Mouse (Mus musculus) intestine, embryonic 16.5 days (tissue): ENCODE results near the gene Tmem159. TPM values are rescaled to one million over a fixed set of nuclear protein-coding genes. Genes with fewer than 3 reads are reported as not detected.

Source experiments
- ATAC-seq: fragments of 200-750 bp; cut with Nextera tagmentation; 2 replicates; pipeline ENCODE4 v1.8.0; 2017; ENCODE audit warnings: moderate TSS enrichment, moderate library complexity
- H3K27ac ChIP-seq: fragments of 300-500 bp; sonication (generic); 2 replicates; pipeline ENCODE4 v1.5.1; 2014; ENCODE audit warnings: mild to moderate bottlenecking, low read length
- H3K27me3 ChIP-seq: fragments of 300-500 bp; sonication (generic); replicated peaks from 2 replicates; pipeline ENCODE4 v1.6.1; 2014; ENCODE audit warnings: low read length, control low read depth, mixed read lengths; ENCODE audit not compliant: control insufficient read depth, insufficient read depth
- H3K36me3 ChIP-seq: fragments of 300-500 bp; sonication (generic); 2 replicates; pipeline ENCODE4 v1.6.1; 2014; ENCODE audit warnings: low read length, control low read depth; ENCODE audit not compliant: control insufficient read depth, insufficient read depth
- H3K4me1 ChIP-seq: fragments of 300-500 bp; sonication (generic); 2 replicates; pipeline ENCODE4 v1.6.1; 2014; ENCODE audit warnings: low read length, control low read depth, mixed read lengths; ENCODE audit not compliant: control insufficient read depth, insufficient read depth
- H3K4me2 ChIP-seq: fragments of 300-500 bp; sonication (generic); 2 replicates; pipeline ENCODE4 v1.6.1; 2014; ENCODE audit warnings: low read depth, low read length, control low read depth
- H3K4me3 ChIP-seq: fragments of 300-500 bp; sonication (generic); 2 replicates; pipeline ENCODE4 v1.5.1; 2014; ENCODE audit warnings: mild to moderate bottlenecking, low read length
- H3K9ac ChIP-seq: fragments of 300-500 bp; sonication (generic); 2 replicates; pipeline ENCODE4 v1.6.1; 2014; ENCODE audit warnings: low read depth, low read length
- H3K9me3 ChIP-seq: fragments of 300-500 bp; sonication (generic); 2 replicates; pipeline ENCODE4 v1.6.1; 2016; ENCODE audit warnings: low read length, control low read depth; ENCODE audit not compliant: control insufficient read depth
- WGBS: fragments of 180-500 bp; shearing (Covaris S2); extraction: QIAGEN DNeasy Blood & Tissue Kit; methylation state at CpG from one replicate; pipeline ENCODE4 v1.1.7; 2014; 5-methylcytosine and 5-hydroxymethylcytosine counted together
- polyA plus RNA-seq: library from polyadenylated mRNA; unstranded; fragments of >200 nt; fragmentation: Nextera tagmentation; extraction: Ambion mirVana; gene quantifications from 2 replicates; pipeline ENCODE4 v1.2.1, GENCODE M21; 2015

The Tmem159 gene
- polyA plus RNA-seq, 1 experiment from 2014 or later: 28.1 TPM

DNA sequence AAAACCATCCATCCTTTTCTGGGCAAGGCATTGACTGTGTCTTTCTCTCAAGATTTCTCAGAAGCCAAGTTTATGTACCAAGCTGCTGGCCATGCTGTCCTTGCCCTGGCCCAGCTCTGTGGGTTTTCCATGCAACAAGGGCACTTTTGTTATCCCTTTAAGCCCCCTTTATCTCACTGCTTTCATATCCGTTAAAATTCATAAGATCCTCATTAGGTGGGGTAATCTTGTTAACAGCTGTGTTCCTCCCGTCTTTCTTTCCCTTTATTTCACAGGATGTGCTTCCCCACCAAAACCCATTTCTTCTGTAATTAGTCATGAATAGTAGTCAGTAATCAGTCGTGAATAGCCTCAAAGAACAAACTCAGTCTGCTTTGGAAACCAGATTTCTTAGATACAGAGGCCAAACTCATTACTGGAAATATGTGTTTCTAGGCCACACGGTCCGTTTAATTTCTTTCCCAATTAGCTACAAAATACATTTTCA, 55.5 kb downstream of the Tmem159 start:
- WGBS: 50% methylated on average over 5 of the region's 5 CpGs

DNA sequence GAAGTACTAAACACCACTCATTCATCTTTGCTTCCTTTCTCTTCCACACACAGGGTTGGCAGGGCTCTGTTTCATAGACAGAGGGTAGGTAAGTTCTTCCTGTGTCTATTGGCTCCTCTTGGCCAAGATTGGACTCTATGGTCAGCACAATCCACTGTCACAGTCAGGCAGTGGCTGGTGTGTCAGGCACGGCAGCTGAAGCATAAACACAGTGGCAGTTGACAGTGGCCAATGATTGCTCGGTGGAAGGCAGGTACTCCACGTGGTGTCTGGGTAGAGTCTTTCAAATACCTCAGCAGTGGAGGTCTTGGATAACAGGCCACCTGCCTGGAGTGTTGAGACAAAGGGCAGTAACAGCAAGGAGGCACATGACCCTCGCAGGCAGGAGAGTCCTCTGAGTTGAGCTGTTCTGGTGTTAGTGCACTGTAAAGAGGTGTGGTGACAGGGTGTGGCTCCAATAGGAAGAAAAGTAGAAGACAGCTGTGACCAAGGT, 56.0 kb downstream of the Tmem159 start:
- H3K4me3 ChIP-seq: no peak overlapping the region
- H3K27ac ChIP-seq: peak overlapping the region; percentile 87
- H3K9me3 ChIP-seq: no peaks in the 10 kb centered on the region
- peaks cover 3% of the 10 kb centered on the region for H3K4me1 ChIP-seq
- no peaks in the 10 kb centered on the region for H3K36me3 ChIP-seq
- H3K9ac ChIP-seq: no peak overlapping the region
- H3K27me3 ChIP-seq: no peaks in the 10 kb centered on the region
- H3K4me2 ChIP-seq: no peak overlapping the region
- ATAC-seq: peak; percentile 99
- WGBS: 17% methylated on average over 4 of the region's 4 CpGs

More for the DNA sequence above, 55.5 kb downstream of the Tmem159 start:
- peak overlapping the region; percentile 87; the same call in 1 of the 2 replicates for H3K27ac ChIP-seq
- no peaks in the 10 kb centered on the region for H3K27me3 ChIP-seq
- no peak overlapping the region for H3K4me2 ChIP-seq
- no peak overlapping the region for H3K9ac ChIP-seq
- H3K9me3 ChIP-seq: no peaks in the 10 kb centered on the region
- H3K4me3 ChIP-seq: no peak overlapping the region
- no peak for ATAC-seq
- no peaks in the 10 kb centered on the region for H3K36me3 ChIP-seq
- peaks cover 3% of the 10 kb centered on the region for H3K4me1 ChIP-seq

- no peaks in the 10 kb centered on the region for H3K9me3 ChIP-seq
- no peak overlapping the region for H3K27ac ChIP-seq
- H3K4me3 ChIP-seq: no peak overlapping the region
- no peak for ATAC-seq
- no peaks in the 10 kb centered on the region for H3K36me3 ChIP-seq
- H3K4me1 ChIP-seq: no peaks in the 10 kb centered on the region; the same call in 1 of the 2 replicates
- no peaks in the 10 kb centered on the region for H3K27me3 ChIP-seq
- no peak overlapping the region for H3K9ac ChIP-seq
- H3K4me2 ChIP-seq: no peak overlapping the region
- 89% methylated on average over 11 of the region's 11 CpGs for WGBS
These were observed 61.6 kb downstream of the Tmem159 start for GRCm38 (mm10) chr7:120163581-120164251.

Other genes starting within 250 kb of the Tmem159 start
- gene Lyrm1, start 206.5 kb upstream of the Tmem159 start, polyA plus RNA-seq: 10.3 and 10.7 TPM in 2 replicates
- 13.1 and 13.9 TPM in 2 replicates for gene Dcun1d3, start 206.1 kb upstream of the Tmem159 start, polyA plus RNA-seq
- gene Dnah3, start 7.1 kb upstream of the Tmem159 start, polyA plus RNA-seq: not detected in 2 replicates
- gene Zp2, start 42.9 kb downstream of the Tmem159 start, polyA plus RNA-seq: not detected in 2 replicates
- gene Anks4b, start 71.5 kb downstream of the Tmem159 start, polyA plus RNA-seq: 15.7 and 15.9 TPM in 2 replicates
- 1.4 and 2.0 TPM in 2 replicates for gene Crym, start 99.8 kb downstream of the Tmem159 start, polyA plus RNA-seq
- 0.02 and 0.24 TPM in 2 replicates for gene Abca14, start 101.6 kb downstream of the Tmem159 start, polyA plus RNA-seq
- gene Abca15, start 226.3 kb downstream of the Tmem159 start, polyA plus RNA-seq: not detected in 2 replicates